Mouse (Mus musculus) neutrophil, adult 59 days (primary cell): ENCODE results near the gene Gpr176. TPM values are rescaled to one million over a fixed set of nuclear protein-coding genes. Genes with fewer than 3 reads are reported as not detected.

ENCODE experiments used
- total RNA-seq, 2 experiments: library from RNA; stranded (reverse); gene quantifications; 1 replicate in 1 of 2; 2 replicates in 1 of 2; pipeline ENCODE4 v1.2.4; 2023

Gpr176 gene
- total RNA-seq = not detected

GRCm38 (mm10) chr2:118372901-118373571 is at the start of gene Gpr176:
TSS of gene Gpr176 (minus strand) at chr2:118373419.

GRCm38 (mm10) chr2:118388341-118389335 is 15.4 kb upstream of the Gpr176 start, which contains the start of gene Eif2ak4:
TSS of gene Eif2ak4 (plus strand) at chr2:118388618.

GRCm38 (mm10) chr2:118256621-118257053 is 116.6 kb downstream of the Gpr176 start, which contains the start of gene Fsip1:
TSS of gene Fsip1 (minus strand) at chr2:118256966.

Other genes starting within 250 kb of the Gpr176 start
- not detected for gene Fsip1, start 116.5 kb downstream of the Gpr176 start, total RNA-seq
- gene Eif2ak4, start 15.2 kb upstream of the Gpr176 start, total RNA-seq = 1 to 10 TPM; 7.6 to 9.6 TPM
- 10 to 100 TPM; 77.1 to 87.0 TPM for gene Srp14, start 106.3 kb upstream of the Gpr176 start, total RNA-seq
- 10 to 100 TPM; 11.5 to 15.4 TPM for gene Bmf, start 176.3 kb upstream of the Gpr176 start, total RNA-seq
- 10 to 100 TPM; 46.1 to 54.8 TPM for gene Bub1b, start 224.8 kb upstream of the Gpr176 start, total RNA-seq